Mouse (Mus musculus): ENCODE results near the gene Klhl9. TPM values are rescaled to one million over a fixed set of nuclear protein-coding genes. Genes with fewer than 3 reads are reported as not detected.

The Klhl9 gene
- polyA plus RNA-seq, 1 experiment: 5.4 TPM

GRCm38 (mm10) chr4:88699301-88699700 is 23.0 kb downstream of the Klhl9 start:
- no peak overlapping the region for H3K27ac ChIP-seq (ENCODE audit: control insufficient read depth, insufficient read depth, low read depth, low read length)
- no peaks in the 10 kb centered on the region for H3K4me1 ChIP-seq (ENCODE audit: control insufficient read depth, insufficient read depth, low read length)
- H3K27me3 ChIP-seq (ENCODE audit: control insufficient read depth, insufficient read depth, low read length): no peaks in the 10 kb centered on the region
- no peak overlapping the region for H3K4me3 ChIP-seq (ENCODE audit: control insufficient read depth, low read depth, low read length)
- no peaks in the 10 kb centered on the region for H3K36me3 ChIP-seq (ENCODE audit: control insufficient read depth, insufficient read depth, low read length)
- TF ChIP-seq POLR2A (IDR thresholded peaks at IDR 0.05; ENCODE audit: control insufficient read depth, low read depth, low read length) (no peak), CTCF (IDR thresholded peaks at IDR 0.05; ENCODE audit: control insufficient read depth, insufficient read depth, insufficient replicate concordance, low read depth, low read length) (no peak)

GRCm38 (mm10) chr4:88698781-88699180 is 23.5 kb downstream of the Klhl9 start:
- H3K4me3 ChIP-seq (ENCODE audit: control insufficient read depth, low read depth, low read length): no peak overlapping the region
- TF ChIP-seq CTCF (IDR thresholded peaks at IDR 0.05; ENCODE audit: control insufficient read depth, insufficient read depth, insufficient replicate concordance, low read depth, low read length) (no peak), POLR2A (IDR thresholded peaks at IDR 0.05; ENCODE audit: control insufficient read depth, low read depth, low read length) (no peak)
- no peak overlapping the region for H3K27ac ChIP-seq (ENCODE audit: control insufficient read depth, insufficient read depth, low read depth, low read length)
- H3K4me1 ChIP-seq (ENCODE audit: control insufficient read depth, insufficient read depth, low read length): no peaks in the 10 kb centered on the region
- H3K36me3 ChIP-seq (ENCODE audit: control insufficient read depth, insufficient read depth, low read length): no peaks in the 10 kb centered on the region
- H3K27me3 ChIP-seq (ENCODE audit: control insufficient read depth, insufficient read depth, low read length): no peaks in the 10 kb centered on the region

GRCm38 (mm10) chr4:88697753-88698152 is 24.5 kb downstream of the Klhl9 start:
- H3K36me3 ChIP-seq (ENCODE audit: control insufficient read depth, insufficient read depth, low read length): no peaks in the 10 kb centered on the region

GRCm38 (mm10) chr4:88697108-88697507 is 25.2 kb downstream of the Klhl9 start:
- H3K4me1 ChIP-seq (ENCODE audit: control insufficient read depth, insufficient read depth, low read length): no peaks in the 10 kb centered on the region

More at GRCm38 (mm10) chr4:88697753-88698152, 24.5 kb downstream of the Klhl9 start:
- Histone ChIP-seq H3K27ac (ENCODE audit: control insufficient read depth, insufficient read depth, low read depth, low read length) (no peak overlapping the region), H3K27me3 (ENCODE audit: control insufficient read depth, insufficient read depth, low read length) (no peaks in the 10 kb centered on the region), H3K4me1 (ENCODE audit: control insufficient read depth, insufficient read depth, low read length) (no peaks in the 10 kb centered on the region), H3K4me3 (ENCODE audit: control insufficient read depth, low read depth, low read length) (no peak overlapping the region)
- TF ChIP-seq POLR2A (IDR thresholded peaks at IDR 0.05; ENCODE audit: control insufficient read depth, low read depth, low read length) (no peak), CTCF (IDR thresholded peaks at IDR 0.05; ENCODE audit: control insufficient read depth, insufficient read depth, insufficient replicate concordance, low read depth, low read length) (no peak)

GRCm38 (mm10) chr4:88696237-88696884 is 25.9 kb downstream of the Klhl9 start:
- H3K27me3 ChIP-seq (ENCODE audit: control insufficient read depth, insufficient read depth, low read length): no peaks in the 10 kb centered on the region
- H3K4me1 ChIP-seq (ENCODE audit: control insufficient read depth, insufficient read depth, low read length): no peaks in the 10 kb centered on the region
- no peak overlapping the region for H3K4me3 ChIP-seq (ENCODE audit: control insufficient read depth, low read depth, low read length)
- TF ChIP-seq POLR2A (IDR thresholded peaks at IDR 0.05; ENCODE audit: control insufficient read depth, low read depth, low read length) (no peak), CTCF (IDR thresholded peaks at IDR 0.05; ENCODE audit: control insufficient read depth, insufficient read depth, insufficient replicate concordance, low read depth, low read length) (peak; percentile 98; the same call in 1 of the 2 replicates)
- H3K27ac ChIP-seq (ENCODE audit: control insufficient read depth, insufficient read depth, low read depth, low read length): no peak overlapping the region
- H3K36me3 ChIP-seq (ENCODE audit: control insufficient read depth, insufficient read depth, low read length): no peaks in the 10 kb centered on the region

More at GRCm38 (mm10) chr4:88697108-88697507, 25.2 kb downstream of the Klhl9 start:
- no peaks in the 10 kb centered on the region for H3K36me3 ChIP-seq (ENCODE audit: control insufficient read depth, insufficient read depth, low read length)
- no peaks in the 10 kb centered on the region for H3K27me3 ChIP-seq (ENCODE audit: control insufficient read depth, insufficient read depth, low read length)
- no peak for TF ChIP-seq POLR2A (IDR thresholded peaks at IDR 0.05; ENCODE audit: control insufficient read depth, low read depth, low read length)
- no peak for TF ChIP-seq CTCF (IDR thresholded peaks at IDR 0.05; ENCODE audit: control insufficient read depth, insufficient read depth, insufficient replicate concordance, low read depth, low read length)
- H3K4me3 ChIP-seq (ENCODE audit: control insufficient read depth, low read depth, low read length): no peak overlapping the region
- no peak overlapping the region for H3K27ac ChIP-seq (ENCODE audit: control insufficient read depth, insufficient read depth, low read depth, low read length)

- Histone ChIP-seq H3K27ac (ENCODE audit: control insufficient read depth, insufficient read depth, low read depth, low read length) (no peak overlapping the region), H3K4me1 (ENCODE audit: control insufficient read depth, insufficient read depth, low read length) (no peaks in the 10 kb centered on the region)
- TF ChIP-seq CTCF (IDR thresholded peaks at IDR 0.05; ENCODE audit: control insufficient read depth, insufficient read depth, insufficient replicate concordance, low read depth, low read length): no peak
- TF ChIP-seq POLR2A (IDR thresholded peaks at IDR 0.05; ENCODE audit: control insufficient read depth, low read depth, low read length): no peak
Measured at GRCm38 (mm10) chr4:88693392-88693791, 28.9 kb downstream of the Klhl9 start.

GRCm38 (mm10) chr4:88692537-88692936 is 29.7 kb downstream of the Klhl9 start:
- Histone ChIP-seq H3K27me3 (ENCODE audit: control insufficient read depth, insufficient read depth, low read length) (no peaks in the 10 kb centered on the region), H3K4me1 (ENCODE audit: control insufficient read depth, insufficient read depth, low read length) (no peaks in the 10 kb centered on the region), H3K4me3 (ENCODE audit: control insufficient read depth, low read depth, low read length) (no peak overlapping the region), H3K36me3 (ENCODE audit: control insufficient read depth, insufficient read depth, low read length) (no peaks in the 10 kb centered on the region), H3K27ac (ENCODE audit: control insufficient read depth, insufficient read depth, low read depth, low read length) (no peak overlapping the region)
- no peak for TF ChIP-seq CTCF (IDR thresholded peaks at IDR 0.05; ENCODE audit: control insufficient read depth, insufficient read depth, insufficient replicate concordance, low read depth, low read length)
- no peak for TF ChIP-seq POLR2A (IDR thresholded peaks at IDR 0.05; ENCODE audit: control insufficient read depth, low read depth, low read length)

More at GRCm38 (mm10) chr4:88693392-88693791, 28.9 kb downstream of the Klhl9 start:
- no peaks in the 10 kb centered on the region for H3K27me3 ChIP-seq (ENCODE audit: control insufficient read depth, insufficient read depth, low read length)
- H3K4me3 ChIP-seq (ENCODE audit: control insufficient read depth, low read depth, low read length): no peak overlapping the region
- H3K36me3 ChIP-seq (ENCODE audit: control insufficient read depth, insufficient read depth, low read length): no peaks in the 10 kb centered on the region

All from testis, adult 2 months (tissue).